Mouse (Mus musculus) limb, embryonic 11.5 days (tissue): Measurements from ENCODE around the gene Tax1bp3. TPM values are rescaled to one million over a fixed set of nuclear protein-coding genes. Genes with fewer than 3 reads are reported as not detected.
A peak's percentile ranks its signal among the peaks of the same experiment; 100 is the strongest.

Experiments used
- ATAC-seq: fragments of 200-750 bp; cut with Nextera tagmentation; 2 replicates; pipeline ENCODE4 v1.8.0; 2017; ENCODE audit warnings: low read depth; ENCODE audit not compliant: insufficient number of reproducible peaks, low FRiP score, low TSS enrichment
- DNase-seq: peaks from one replicate; pipeline ENCODE4 v3.0.0-alpha.2; 2015; ENCODE audit warnings: low spot score
- H3K27ac ChIP-seq: fragments of 300-500 bp; sonication (generic); replicated peaks from 2 replicates; pipeline ENCODE4 v1.5.1; 2014; ENCODE audit warnings: low read depth, mild to moderate bottlenecking, low read length
- H3K27me3 ChIP-seq: fragments of 300-500 bp; sonication (generic); 2 replicates; pipeline ENCODE4 v1.6.1; 2014; ENCODE audit warnings: mild to moderate bottlenecking, low read length, mixed read lengths; ENCODE audit not compliant: control insufficient read depth, insufficient read depth
- H3K36me3 ChIP-seq: fragments of 300-500 bp; sonication (generic); 2 replicates; pipeline ENCODE4 v1.6.1; 2014; ENCODE audit warnings: mild to moderate bottlenecking, low read length, moderate library complexity, mixed read lengths; ENCODE audit not compliant: control insufficient read depth, insufficient read depth
- H3K4me1 ChIP-seq: fragments of 300-500 bp; sonication (generic); 2 replicates; pipeline ENCODE4 v1.6.1; 2014; ENCODE audit warnings: low read length, mixed read lengths; ENCODE audit not compliant: control insufficient read depth, insufficient read depth
- H3K4me2 ChIP-seq: fragments of 300-500 bp; sonication (generic); 2 replicates; pipeline ENCODE4 v1.6.1; 2014; ENCODE audit warnings: low read depth, mild to moderate bottlenecking, moderate library complexity; ENCODE audit not compliant: severe bottlenecking
- H3K4me3 ChIP-seq: fragments of 300-500 bp; sonication (generic); 2 replicates; pipeline ENCODE4 v1.5.1; 2014; ENCODE audit warnings: low read depth, low read length
- H3K9ac ChIP-seq: fragments of 300-500 bp; sonication (generic); 2 replicates; pipeline ENCODE4 v1.6.1; 2014; ENCODE audit warnings: mild to moderate bottlenecking, low read length
- H3K9me3 ChIP-seq: fragments of 300-500 bp; sonication (generic); 2 replicates; pipeline ENCODE4 v1.6.1; 2016; ENCODE audit warnings: low read length; ENCODE audit not compliant: control insufficient read depth
- WGBS: fragments of 180-500 bp; shearing (Covaris S2); extraction: QIAGEN DNeasy Blood & Tissue Kit; methylation state at CpG from one replicate; pipeline ENCODE4 v1.1.7; 2014; 5-methylcytosine and 5-hydroxymethylcytosine counted together
- polyA plus RNA-seq: library from polyadenylated mRNA; unstranded; fragments of >200 nt; fragmentation: Nextera tagmentation; extraction: Ambion mirVana; gene quantifications from 2 replicates; pipeline ENCODE4 v1.2.1, GENCODE M21; 2014

Tax1bp3 gene
- polyA plus RNA-seq, result 220 and 222 TPM in 2 replicates

- ATAC-seq (peak; percentile 97), DNase-seq (peak; percentile 96)
- WGBS, result under 1% methylated on average over 80 of the region's 81 CpGs
- H3K36me3 ChIP-seq, result peaks cover 2% of the 10 kb centered on the region; the same call in 1 of the 2 replicates
- peaks cover 11% of the 10 kb centered on the region for H3K4me1 ChIP-seq
- H3K4me2 ChIP-seq, result peak within 1 kb of the TSS; percentile 69
- no peaks in the 10 kb centered on the region for H3K27me3 ChIP-seq
- peak within 1 kb of the TSS; percentile 89 for H3K9ac ChIP-seq
- peak within 1 kb of the TSS; percentile 96 for H3K4me3 ChIP-seq
- H3K9me3 ChIP-seq, result no peaks in the 10 kb centered on the region
- H3K27ac ChIP-seq, result peak within 1 kb of the TSS; percentile 81
Measured at GRCm38 (mm10) chr11:73176608-73177508, at the start of gene Tax1bp3, which contains the start of gene Emc6. Tax1bp3 (plus strand) TSS chr11:73177083. Emc6 (minus strand) TSS chr11:73177037.

GRCm38 (mm10) chr11:73131020-73131419 lies 45.9 kb upstream of the Tax1bp3 start:
- Histone ChIP-seq H3K9me3 (no peaks in the 10 kb centered on the region), H3K27me3 (no peaks in the 10 kb centered on the region), H3K4me3 (no peak overlapping the region), H3K9ac (no peak overlapping the region), H3K4me1 (0 out of 2 replicates have a peak, but pooled peaks cover 3% of the 10 kb centered on the region), H3K36me3 (peaks cover 16% of the 10 kb centered on the region), H3K4me2 (no peak overlapping the region), H3K27ac (no peak overlapping the region)
- WGBS, result 84% methylated on average over 7 of the region's 7 CpGs
- ATAC-seq (no peak), DNase-seq (no peak)

GRCm38 (mm10) chr11:73132999-73133398 lies 43.9 kb upstream of the Tax1bp3 start:
- H3K27ac ChIP-seq, result no peak overlapping the region
- WGBS, result 96% methylated on average over 6 of the region's 6 CpGs
- no peak overlapping the region for H3K4me2 ChIP-seq
- H3K4me1 ChIP-seq, result peaks cover 9% of the 10 kb centered on the region
- no peak overlapping the region for H3K9ac ChIP-seq
- H3K4me3 ChIP-seq, result no peak overlapping the region
- H3K36me3 ChIP-seq, result peaks cover 16% of the 10 kb centered on the region
- no peaks in the 10 kb centered on the region for H3K27me3 ChIP-seq
- DNase-seq, result no peak
- no peak for ATAC-seq
- no peaks in the 10 kb centered on the region for H3K9me3 ChIP-seq

GRCm38 (mm10) chr11:73134222-73134621 lies 42.7 kb upstream of the Tax1bp3 start:
- no peak for ATAC-seq
- H3K4me3 ChIP-seq, result no peak overlapping the region
- 79% methylated on average over 5 of the region's 5 CpGs for WGBS
- H3K4me2 ChIP-seq, result no peak overlapping the region
- H3K27ac ChIP-seq, result no peak overlapping the region
- 0 out of 2 replicates have a peak overlapping the region, but pooled peaks have one; percentile 17 for H3K9ac ChIP-seq
- H3K9me3 ChIP-seq, result no peaks in the 10 kb centered on the region
- no peak for DNase-seq
- no peaks in the 10 kb centered on the region for H3K27me3 ChIP-seq
- peaks cover 16% of the 10 kb centered on the region for H3K36me3 ChIP-seq
- peaks cover 9% of the 10 kb centered on the region for H3K4me1 ChIP-seq

- no peaks in the 10 kb centered on the region for H3K27me3 ChIP-seq
- peak overlapping the region; percentile 70; the same call in 1 of the 2 replicates for H3K4me2 ChIP-seq
- peaks cover 9% of the 10 kb centered on the region for H3K4me1 ChIP-seq
- no peaks in the 10 kb centered on the region for H3K9me3 ChIP-seq
- no peak overlapping the region for H3K27ac ChIP-seq
- peaks cover 13% of the 10 kb centered on the region for H3K36me3 ChIP-seq
- WGBS, result 81% methylated on average over 6 of the region's 6 CpGs
- H3K4me3 ChIP-seq, result peak overlapping the region; percentile 92; the same call in 1 of the 2 replicates
- DNase-seq, result no peak
- H3K9ac ChIP-seq, result no peak overlapping the region; the same call in 1 of the 2 replicates
- no peak for ATAC-seq
Measured at GRCm38 (mm10) chr11:73136587-73136986, 40.3 kb upstream of the Tax1bp3 start.

GRCm38 (mm10) chr11:73137116-73137515 lies 39.8 kb upstream of the Tax1bp3 start:
- Histone ChIP-seq H3K9me3 (no peaks in the 10 kb centered on the region), H3K27me3 (no peaks in the 10 kb centered on the region), H3K4me1 (peaks cover 9% of the 10 kb centered on the region), H3K9ac (peak overlapping the region; percentile 82), H3K4me3 (peak overlapping the region; percentile 92), H3K4me2 (peak overlapping the region; percentile 70), H3K27ac (no peak overlapping the region), H3K36me3 (peaks cover 13% of the 10 kb centered on the region)
- ATAC-seq (no peak), DNase-seq (no peak)
- WGBS, result 48% methylated on average over 11 of the region's 11 CpGs

- Histone ChIP-seq H3K27ac (no peak within 1 kb of the TSS), H3K4me1 (peaks cover 9% of the 10 kb centered on the region), H3K27me3 (no peaks in the 10 kb centered on the region), H3K4me3 (peak within 1 kb of the TSS; percentile 92), H3K4me2 (peak within 1 kb of the TSS; percentile 70), H3K9ac (peak within 1 kb of the TSS; percentile 82), H3K36me3 (peaks cover 10% of the 10 kb centered on the region), H3K9me3 (no peaks in the 10 kb centered on the region)
- DNase-seq (peak; percentile 96), ATAC-seq (peak; percentile 92)
- WGBS, result under 1% methylated on average over 82 of the region's 84 CpGs
Measured at GRCm38 (mm10) chr11:73137591-73138501, 39.0 kb upstream of the Tax1bp3 start, which contains the start of gene Haspin. Haspin (minus strand) TSS chr11:73138294.

- DNase-seq (no peak), ATAC-seq (no peak)
- Histone ChIP-seq H3K4me1 (no peaks in the 10 kb centered on the region), H3K27me3 (no peaks in the 10 kb centered on the region), H3K4me2 (no peak overlapping the region), H3K4me3 (no peak overlapping the region), H3K9me3 (no peaks in the 10 kb centered on the region), H3K36me3 (no peaks in the 10 kb centered on the region), H3K27ac (no peak overlapping the region), H3K9ac (no peak overlapping the region)
- WGBS, result 86% methylated on average over 1 of the region's 1 CpGs
Measured at GRCm38 (mm10) chr11:73144261-73144681, 32.6 kb upstream of the Tax1bp3 start.
